Comparison of ENCODE assay signal across 26 mouse cellular contexts in the genomic region with DNA sequence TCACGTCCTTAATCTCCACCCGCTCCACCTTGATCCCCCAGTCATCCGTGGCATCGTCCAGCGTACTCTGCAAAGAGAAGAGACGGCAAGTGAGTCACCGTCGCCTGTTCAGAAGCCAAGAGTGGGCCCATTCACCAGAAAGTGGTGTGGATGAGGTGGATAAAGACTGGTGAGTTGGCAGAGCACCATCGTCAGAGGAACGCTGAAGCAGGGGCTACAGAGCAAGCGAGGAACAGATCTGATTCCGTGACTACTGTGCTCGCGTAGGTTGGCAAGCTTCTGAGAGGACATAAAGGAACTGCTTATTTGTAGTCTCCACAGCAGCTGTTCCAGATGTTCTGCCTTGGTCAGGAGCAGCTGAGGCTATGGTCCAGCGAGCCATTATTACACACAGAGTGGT. TPM values are rescaled to one million over a fixed set of nuclear protein-coding genes. Genes with fewer than 3 reads are reported as not detected.
DNase-seq lines count a peak whose midpoint lies in the region; ATAC-seq lines count a peak whose summit lies in the region.
"Had no signal": no experiment of that assay in that cellular context is flagged by ENCODE, and none has a peak within 500 bp of the region (broad histone marks: within the 10 kb centered on the region; RNA-seq: fewer than 3 reads in every experiment).

No protein-coding gene starts in this region.

- H3K4me2 ChIP-seq in embryonic facial prominence, embryonic 14.5 days (ENCODE audit: low read depth, low read length), result no peak overlapping the region
- H3K4me2 ChIP-seq in liver, embryonic 13.5 days, result no peak overlapping the region
- H3K4me2 ChIP-seq in liver, embryonic 12.5 days, result no peak overlapping the region
- H3K4me2 ChIP-seq: embryonic facial prominence, embryonic 13.5 days; forebrain, embryonic 13.5 days; forebrain, embryonic 15.5 days had no signal

- H3K36me3 ChIP-seq in embryonic facial prominence, embryonic 14.5 days (ENCODE audit: control insufficient read depth, insufficient read depth, low read length), result 0 out of 2 replicates have a peak, but pooled peaks cover 5% of the 10 kb centered on the region
- H3K36me3 ChIP-seq in embryonic facial prominence, embryonic 10.5 days (replicated peaks), result peaks cover 12% of the 10 kb centered on the region; the same call in 1 of the 2 replicates
- peaks cover 100% of the 10 kb centered on the region for H3K36me3 ChIP-seq in liver, embryonic 13.5 days
- peaks cover 100% of the 10 kb centered on the region for H3K36me3 ChIP-seq in liver, embryonic 12.5 days
- H3K36me3 ChIP-seq: forebrain, embryonic 15.5 days had no signal

- no peaks in the 10 kb centered on the region for H3K27me3 ChIP-seq in embryonic facial prominence, embryonic 14.5 days (replicated peaks; ENCODE audit: control insufficient read depth, insufficient read depth, low read length)
- no peaks in the 10 kb centered on the region for H3K27me3 ChIP-seq in embryonic facial prominence, embryonic 10.5 days (replicated peaks; ENCODE audit: low read depth, poor library complexity, severe bottlenecking)
- no peaks in the 10 kb centered on the region for H3K27me3 ChIP-seq in liver, embryonic 13.5 days
- no peaks in the 10 kb centered on the region for H3K27me3 ChIP-seq in liver, embryonic 12.5 days (replicated peaks)
- H3K27me3 ChIP-seq: embryonic facial prominence, embryonic 13.5 days; forebrain, embryonic 13.5 days; forebrain, embryonic 15.5 days had no signal

- ATAC-seq in embryonic facial prominence, embryonic 14.5 days (ENCODE audit: low read depth), result 0 out of 2 replicates have a peak, but pooled peaks have one; percentile 26
- no peak for ATAC-seq in liver, embryonic 13.5 days (ENCODE audit: low read depth)
- ATAC-seq in liver, embryonic 12.5 days, result no peak
- ATAC-seq: activated CD4-positive, CD25-positive, alpha-beta regulatory T cell, adult 4 months; forebrain, embryonic 13.5 days; forebrain, embryonic 15.5 days; forebrain, postnatal 0 days had no signal

- WGBS in embryonic facial prominence, embryonic 14.5 days, result 81% methylated on average over 15 of the region's 15 CpGs
- 90% methylated on average over 15 of the region's 15 CpGs for WGBS in embryonic facial prominence, embryonic 10.5 days
- 92% methylated on average over 15 of the region's 15 CpGs for WGBS in liver, embryonic 13.5 days (ENCODE audit: insufficient replicate concordance)
- WGBS in liver, embryonic 12.5 days (ENCODE audit: insufficient replicate concordance), result 94% methylated on average over 15 of the region's 15 CpGs

- no peak for DNase-seq in embryonic facial prominence, embryonic 14.5 days (ENCODE audit: low spot score)
- no peak for DNase-seq in embryonic facial prominence, embryonic 10.5 days (ENCODE audit: low spot score)
- DNase-seq in liver, embryonic 13.5 days, result no peak
- peak; percentile 51 for DNase-seq in 3134 (ENCODE audit: extremely low read depth, insufficient read length, low spot score)
- DNase-seq in heart, adult 8-10 months (ENCODE audit: low spot score), result no peak
- DNase-seq: adrenal gland, adult 8-10 months; adrenal gland, postnatal 14 days; adrenal gland, postnatal 36 days; cerebellum, adult 11-12 months; cerebellum, adult 2 months; cerebellum, adult 9-10 months; cerebellum, postnatal 10 days; cerebellum, postnatal 25 days; forebrain, postnatal 0 days had no signal

- no peak overlapping the region for H3K4me3 ChIP-seq in embryonic facial prominence, embryonic 14.5 days (ENCODE audit: low read depth, low read length)
- no peak overlapping the region for H3K4me3 ChIP-seq in embryonic facial prominence, embryonic 10.5 days
- no peak overlapping the region for H3K4me3 ChIP-seq in liver, embryonic 13.5 days (replicated peaks)
- H3K4me3 ChIP-seq in liver, embryonic 12.5 days, result no peak overlapping the region
- H3K4me3 ChIP-seq: embryonic facial prominence, embryonic 13.5 days; forebrain, embryonic 13.5 days; forebrain, embryonic 15.5 days had no signal

- no peak overlapping the region for H3K27ac ChIP-seq in embryonic facial prominence, embryonic 14.5 days (replicated peaks; ENCODE audit: low read depth, low read length)
- no peak overlapping the region for H3K27ac ChIP-seq in embryonic facial prominence, embryonic 10.5 days (replicated peaks)
- peak overlapping the region; percentile 98; the same call in 1 of the 2 replicates for H3K27ac ChIP-seq in liver, embryonic 13.5 days
- no peak overlapping the region for H3K27ac ChIP-seq in liver, embryonic 12.5 days
- H3K27ac ChIP-seq: embryonic facial prominence, embryonic 13.5 days; forebrain, embryonic 13.5 days; forebrain, embryonic 15.5 days had no signal

- H3K9me3 ChIP-seq in embryonic facial prominence, embryonic 14.5 days (ENCODE audit: control insufficient read depth, low read length), result no peaks in the 10 kb centered on the region
- no peaks in the 10 kb centered on the region for H3K9me3 ChIP-seq in embryonic facial prominence, embryonic 10.5 days
- no peaks in the 10 kb centered on the region for H3K9me3 ChIP-seq in liver, embryonic 13.5 days (replicated peaks)
- H3K9me3 ChIP-seq in liver, embryonic 12.5 days (replicated peaks), result no peaks in the 10 kb centered on the region
- H3K9me3 ChIP-seq: embryonic facial prominence, embryonic 13.5 days; forebrain, embryonic 13.5 days; forebrain, embryonic 15.5 days had no signal

- peaks cover 4% of the 10 kb centered on the region; the same call in 1 of the 2 replicates for H3K4me1 ChIP-seq in embryonic facial prominence, embryonic 14.5 days (ENCODE audit: control insufficient read depth, insufficient read depth, low read length)
- peaks cover 8% of the 10 kb centered on the region; the same call in 1 of the 2 replicates for H3K4me1 ChIP-seq in embryonic facial prominence, embryonic 10.5 days
- H3K4me1 ChIP-seq in liver, embryonic 13.5 days (replicated peaks), result peaks cover 93% of the 10 kb centered on the region
- H3K4me1 ChIP-seq in liver, embryonic 12.5 days, result peaks cover 92% of the 10 kb centered on the region

- H3K9ac ChIP-seq in embryonic facial prominence, embryonic 14.5 days (ENCODE audit: low read depth, low read length), result no peak overlapping the region
- no peak overlapping the region for H3K9ac ChIP-seq in liver, embryonic 13.5 days
- no peak overlapping the region for H3K9ac ChIP-seq in liver, embryonic 12.5 days
- H3K9ac ChIP-seq: embryonic facial prominence, embryonic 13.5 days; forebrain, embryonic 13.5 days; forebrain, embryonic 15.5 days; forebrain, postnatal 0 days had no signal

RNA-seq across cellular contexts. Expression of a gene that starts 16.4 kb away (rescaled TPM):
- 30.2 and 33.2 TPM in 2 replicates for polyA plus RNA-seq in embryonic facial prominence, embryonic 14.5 days (2014; fragmentation: Nextera tagmentation; extraction: Ambion mirVana)
- 18.0 and 18.9 TPM in 2 replicates for polyA plus RNA-seq in embryonic facial prominence, embryonic 10.5 days (2016; fragmentation: Nextera tagmentation; extraction: Ambion mirVana)
- 128 and 160 TPM in 2 replicates for polyA plus RNA-seq in liver, embryonic 13.5 days (2015; fragmentation: Nextera tagmentation; extraction: Ambion mirVana)
- 134 TPM in 2 replicates for polyA plus RNA-seq in liver, embryonic 12.5 days (2016; fragmentation: Nextera tagmentation; extraction: Ambion mirVana)
- total RNA-seq in heart, adult 8-10 months (2022), result 100 to 1,000 TPM in 2 of 4 experiments, 10 to 100 TPM in 2; 83.8 to 137 (median 102) TPM

RNA-seq across cellular contexts. Expression of a gene that starts 47.1 kb away (rescaled TPM):
- polyA plus RNA-seq in embryonic facial prominence, embryonic 14.5 days (2014; fragmentation: Nextera tagmentation; extraction: Ambion mirVana), result not detected in 2 replicates
- polyA plus RNA-seq in embryonic facial prominence, embryonic 10.5 days (2016; fragmentation: Nextera tagmentation; extraction: Ambion mirVana), result not detected in 2 replicates
- not detected in 2 replicates for polyA plus RNA-seq in liver, embryonic 13.5 days (2015; fragmentation: Nextera tagmentation; extraction: Ambion mirVana)
- polyA plus RNA-seq in liver, embryonic 12.5 days (2016; fragmentation: Nextera tagmentation; extraction: Ambion mirVana), result not detected in 2 replicates
- not detected for total RNA-seq in heart, adult 8-10 months (2022)
- total RNA-seq: adrenal gland, adult 18-20 months; adrenal gland, adult 8-10 months; adrenal gland, postnatal 14 days; adrenal gland, postnatal 36 days; ES-E14; forebrain, postnatal 0 days; MEL had no signal
- polyA plus RNA-seq: activated CD4-positive, CD25-positive, alpha-beta regulatory T cell, adult 4 months; C2C12; cerebellum, adult 2 months; cortical plate, adult 2 months; embryonic facial prominence, embryonic 11.5 days; embryonic facial prominence, embryonic 13.5 days; forebrain, embryonic 11.5 days; forebrain, embryonic 13.5 days; forebrain, embryonic 15.5 days; forebrain, postnatal 0 days had no signal
